Mouse (Mus musculus) cerebellum, postnatal 25 days (tissue): ENCODE data around the gene Lmcd1.
"Not testable (repeated sequence)": the region's sequence is repeated elsewhere in the genome, so short reads cannot be mapped to it uniquely, and the experiment has no call there.

Experiments used
- DNase-seq, 2 experiments: peaks; one replicate each; pipeline ENCODE4 v3.0.0; 2021; ENCODE audit warnings: mixed read lengths in 2 of 2

Lmcd1 gene

DNA sequence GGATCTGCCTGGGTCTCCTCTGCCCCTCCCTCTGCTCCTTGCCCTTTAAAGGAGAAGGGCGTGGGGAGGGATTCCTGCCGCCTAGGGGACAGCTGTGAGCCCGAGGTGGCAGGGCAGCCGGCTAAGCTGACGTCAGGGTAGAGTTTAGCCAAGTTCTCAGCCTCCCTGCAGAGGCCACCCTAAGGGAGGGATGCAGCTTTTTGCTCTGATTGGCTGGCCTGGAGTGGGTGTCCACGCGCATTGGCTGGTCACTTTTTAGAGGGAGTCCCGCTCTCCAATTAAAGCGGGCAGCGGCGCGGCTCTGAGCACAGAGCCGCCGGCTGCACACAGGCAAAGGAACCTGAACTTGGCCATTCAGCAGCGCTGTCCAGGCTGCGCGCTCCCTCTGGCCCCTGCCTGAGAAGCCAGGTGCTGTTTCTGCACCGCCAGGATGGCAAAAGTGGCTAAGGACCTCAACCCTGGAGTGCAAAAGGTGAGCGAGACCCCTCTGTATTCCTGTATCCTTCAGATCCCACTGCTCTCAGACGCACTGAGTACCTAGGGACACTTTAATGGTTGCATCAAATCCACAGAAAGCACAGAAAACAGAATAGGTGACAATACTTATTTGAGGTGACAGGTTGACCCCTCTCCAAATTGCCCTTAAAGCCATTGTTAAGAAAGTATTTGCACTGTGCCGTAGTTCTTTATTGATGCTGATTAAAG lies at the start of gene Lmcd1:
Lmcd1 (plus strand) TSS at position 258 of the 705 bp plus-strand sequence.
- peak; percentile 67 to 77 for DNase-seq

DNA sequence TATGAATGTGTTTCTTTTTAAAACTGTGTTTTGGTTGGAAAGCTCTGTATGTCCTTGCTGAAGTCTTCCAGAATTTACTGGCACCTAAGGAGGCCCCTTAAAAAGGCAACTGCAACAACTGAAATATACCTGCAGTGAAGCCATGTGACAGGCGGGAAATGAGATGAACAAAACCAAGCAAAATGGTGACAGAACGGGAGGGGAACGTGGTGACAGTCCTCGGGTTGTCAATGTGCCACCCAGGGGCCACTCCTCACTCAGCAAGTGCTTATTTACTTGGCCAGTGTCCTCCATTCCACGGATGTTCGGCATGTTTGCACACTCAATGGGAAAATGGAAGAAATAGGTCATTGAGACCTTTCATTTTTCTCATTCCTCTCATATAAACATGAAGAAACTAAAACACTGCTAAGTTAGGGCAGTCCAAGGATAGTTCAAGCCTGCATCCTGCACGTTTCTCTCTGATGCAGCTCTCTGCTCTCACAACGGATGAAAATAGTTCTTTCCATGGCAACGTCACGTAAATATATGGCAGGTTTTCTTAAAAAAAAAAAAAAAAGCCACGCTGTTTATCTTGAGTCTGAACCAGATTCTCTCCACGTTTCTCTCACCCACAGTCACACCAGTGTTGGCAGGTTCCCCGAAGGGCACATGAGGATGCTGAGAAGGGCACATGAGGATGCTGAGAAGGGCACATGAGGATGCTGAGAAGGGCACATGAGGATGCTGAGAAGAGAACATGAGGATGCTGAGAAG lies 49.5 kb upstream of the Lmcd1 start:
- DNase-seq = no peak

DNA sequence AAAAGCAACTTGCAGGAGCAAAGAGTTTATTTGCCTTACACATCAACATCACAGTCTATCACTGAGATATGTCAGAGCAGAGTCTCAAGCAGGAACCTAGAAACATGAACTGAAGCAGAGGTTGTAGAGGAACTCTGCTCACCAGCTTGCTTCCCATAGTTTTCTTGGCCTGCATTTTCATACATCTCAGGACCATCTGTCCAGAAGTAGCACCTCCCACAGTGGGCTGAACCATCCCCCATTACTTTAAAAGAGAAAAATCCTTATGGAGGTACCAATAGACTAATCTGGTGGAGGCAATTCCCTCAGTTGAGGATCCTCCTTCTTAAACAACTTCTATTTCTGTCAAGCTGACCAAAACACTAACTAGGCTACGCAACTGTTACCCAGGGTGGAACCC lies 36.8 kb upstream of the Lmcd1 start:
- DNase-seq = no peak

DNA sequence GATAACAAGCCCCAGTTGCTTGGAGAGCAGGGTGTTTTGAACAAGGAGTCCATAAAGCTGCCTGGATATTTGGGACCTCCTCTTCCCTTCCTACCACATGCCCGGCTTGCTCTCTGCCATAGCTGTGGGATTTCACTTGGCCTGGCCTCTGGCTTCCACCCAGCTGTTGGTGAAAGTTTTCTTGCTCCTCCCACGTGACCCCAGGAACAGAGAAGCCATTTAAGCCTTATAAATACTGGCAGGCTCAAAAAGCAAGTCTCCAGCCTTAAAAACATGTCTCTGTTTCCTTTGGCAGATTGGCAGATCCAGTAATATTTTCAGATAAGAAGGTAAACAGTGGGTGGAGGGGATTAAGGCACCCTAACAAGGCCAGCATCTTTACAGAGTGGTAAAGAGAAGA lies 31.3 kb upstream of the Lmcd1 start:
- DNase-seq = peak in 1 of 2 experiments; percentile 4

DNA sequence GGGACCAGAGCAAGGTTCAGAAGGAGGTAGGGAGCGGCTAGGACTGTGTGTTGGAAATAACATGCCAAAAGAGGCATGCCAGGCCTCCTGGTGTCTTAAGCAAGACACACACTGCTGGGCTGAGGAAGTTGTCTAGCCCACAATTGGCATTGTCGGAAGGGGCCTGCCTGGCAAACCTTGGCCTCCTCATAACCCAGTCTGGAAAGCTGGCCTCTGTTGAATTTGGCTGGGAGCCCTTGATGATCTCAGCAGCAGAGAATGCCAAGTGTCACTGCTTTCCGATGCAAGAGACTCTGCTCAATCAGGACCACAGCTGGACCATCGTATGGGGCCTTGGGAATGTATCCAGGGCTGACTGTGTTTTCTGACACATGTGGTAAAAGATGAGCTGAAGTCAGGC lies 27.9 kb upstream of the Lmcd1 start:
- DNase-seq = peak; percentile 39 to 48

DNA sequence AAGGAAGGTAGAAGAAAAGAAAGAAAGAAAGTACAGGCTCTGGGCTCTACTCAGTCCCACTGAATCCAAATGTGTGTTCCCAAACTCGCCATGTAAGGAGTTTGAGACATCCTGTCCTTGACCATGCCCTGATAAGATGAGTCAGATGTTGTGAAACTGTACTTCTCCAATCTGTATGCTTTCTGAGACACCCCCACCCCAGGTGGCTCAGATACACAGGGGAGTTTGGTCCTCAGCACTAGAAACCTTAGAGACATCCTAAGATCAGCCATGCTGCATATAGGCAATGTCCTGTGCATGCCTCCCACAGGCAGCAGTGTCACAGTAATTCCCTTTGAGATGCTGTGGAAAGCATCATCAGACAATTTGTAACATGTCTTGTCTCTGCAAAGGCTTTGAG lies 26.9 kb upstream of the Lmcd1 start:
- DNase-seq = no peak

DNA sequence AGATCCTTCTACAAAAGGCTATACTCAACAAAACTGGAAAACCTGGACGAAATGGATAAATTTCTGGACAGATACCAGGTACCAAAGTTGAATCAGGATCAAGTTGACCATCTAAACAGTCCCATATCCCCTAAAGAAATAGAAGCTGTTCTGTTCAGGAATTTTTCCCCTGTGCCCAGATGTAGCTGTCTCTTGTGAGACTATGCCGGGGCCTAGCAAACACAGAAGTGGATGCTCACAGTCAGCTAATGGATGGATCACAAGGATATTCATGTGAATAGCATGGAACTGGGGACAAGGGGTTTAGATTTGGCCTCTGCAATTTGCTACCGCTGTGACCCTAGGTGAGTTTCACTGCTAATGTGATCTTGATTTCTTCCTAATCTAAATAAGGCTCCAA lies 19.6 kb upstream of the Lmcd1 start:
- not testable (repeated sequence) for DNase-seq

DNA sequence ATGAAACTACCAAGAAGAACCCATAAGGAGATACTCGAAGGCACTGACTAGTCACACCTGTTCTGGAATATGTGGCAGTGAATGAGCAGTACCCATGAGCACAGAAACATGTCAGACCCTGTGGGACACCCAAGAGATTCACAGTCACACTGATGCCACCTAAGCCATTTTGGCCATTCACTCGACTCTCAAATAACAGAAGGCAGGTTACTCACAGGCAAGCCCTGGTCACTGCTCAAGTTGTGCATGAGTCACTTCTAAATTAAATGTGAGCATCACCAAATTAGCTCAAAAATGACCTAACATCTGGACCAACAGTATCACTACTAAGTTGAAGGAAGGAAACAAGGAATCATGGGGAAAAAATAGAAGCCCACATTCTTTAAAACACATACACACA lies 18.6 kb upstream of the Lmcd1 start:
- no peak for DNase-seq

DNA sequence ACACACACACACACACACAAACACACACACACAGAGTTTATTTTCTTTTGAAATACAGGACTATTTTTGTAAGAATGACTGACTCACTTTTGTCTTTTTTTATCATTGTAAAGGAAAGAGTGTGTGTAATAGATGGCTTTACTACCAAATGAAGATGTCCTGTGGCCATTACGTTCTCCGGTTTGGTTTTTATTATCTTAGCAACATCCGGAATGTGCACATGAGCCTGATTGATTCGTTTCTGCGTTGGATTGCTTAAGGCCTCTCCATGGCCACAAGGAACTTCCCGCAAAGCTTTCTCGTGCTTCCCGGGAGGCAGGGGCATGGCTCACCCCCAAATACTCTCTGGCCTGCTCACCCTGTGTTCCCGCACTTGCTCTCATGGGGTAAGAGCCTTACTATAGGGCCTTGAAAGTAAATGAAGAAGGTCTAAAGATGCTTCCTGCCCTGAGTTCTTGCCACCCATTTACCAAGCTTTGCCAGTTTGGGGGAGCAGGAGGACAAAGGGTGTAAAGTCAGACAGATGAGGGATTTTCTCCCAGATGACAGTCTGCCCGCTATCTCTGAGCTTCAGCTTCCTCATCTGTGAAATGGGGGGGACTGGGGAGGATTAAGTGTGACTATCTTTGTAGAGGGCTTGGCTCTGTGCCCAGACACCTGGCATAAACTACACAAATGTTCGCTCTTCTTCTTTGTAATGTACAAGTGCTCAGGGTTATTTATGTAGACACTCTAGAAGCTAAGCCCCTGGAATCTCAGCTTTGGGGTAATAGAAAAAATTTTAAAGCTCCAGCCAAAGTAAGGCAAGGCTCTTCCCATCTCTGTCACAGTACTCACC lies 18.0 kb upstream of the Lmcd1 start:
- DNase-seq = peak in 1 of 2 experiments; percentile 7

DNA sequence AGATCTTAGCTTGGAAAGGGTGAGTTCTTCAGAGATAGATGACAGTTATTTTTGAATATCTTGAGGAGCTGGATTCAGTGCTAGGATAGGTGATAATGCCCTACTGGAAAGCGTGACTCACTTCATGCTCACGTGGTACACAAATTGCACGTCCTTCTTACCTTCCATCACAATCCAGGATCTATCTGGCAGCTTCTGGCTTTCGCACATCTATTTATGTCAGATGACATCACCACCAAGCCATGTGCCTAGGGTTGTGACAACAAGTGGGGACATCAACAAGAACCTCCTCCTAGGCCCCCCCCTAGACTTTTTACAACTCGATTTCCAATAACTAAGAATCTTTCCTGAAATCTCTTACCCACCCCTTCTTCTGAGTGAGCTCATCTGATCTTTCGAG lies 17.0 kb upstream of the Lmcd1 start:
- no peak for DNase-seq

DNA sequence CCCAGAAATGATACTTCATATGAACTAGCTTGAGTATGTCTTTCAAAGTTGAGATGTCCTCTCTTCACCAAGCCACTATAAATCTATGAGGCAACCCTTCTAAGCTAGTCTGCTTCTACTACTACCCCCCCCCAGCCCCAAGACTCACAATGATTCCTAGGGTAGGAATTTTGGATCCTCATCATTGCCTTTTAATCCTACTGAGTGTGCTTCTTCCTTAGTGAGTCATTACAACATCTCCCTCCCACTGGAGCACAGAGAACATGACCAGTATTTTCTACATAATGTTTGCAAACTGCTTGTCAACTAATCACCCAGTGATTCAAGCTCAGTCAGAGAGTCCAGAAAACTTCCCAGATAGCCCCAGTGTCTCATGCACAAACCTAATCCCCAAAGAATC lies 12.5 kb upstream of the Lmcd1 start:
- no peak for DNase-seq

DNA sequence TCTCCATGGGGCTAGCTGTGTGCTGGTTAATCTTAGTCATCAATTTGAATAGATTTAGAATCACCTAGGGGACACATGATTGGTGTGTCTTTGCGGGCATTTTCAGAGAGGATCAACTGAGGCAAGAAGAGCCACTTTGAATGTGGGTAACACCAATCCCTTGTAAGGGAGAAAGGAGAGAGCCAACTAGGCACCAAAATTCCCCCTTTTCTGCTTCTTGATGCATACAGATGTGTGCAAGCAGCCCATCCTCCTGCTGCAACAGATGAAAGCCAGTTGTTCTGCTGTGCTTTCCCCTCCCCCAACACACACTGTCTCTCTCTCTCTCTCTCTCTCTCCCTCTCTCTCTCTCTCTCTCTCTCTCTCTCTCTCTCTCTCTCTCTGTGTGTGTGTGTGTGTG lies 9.2 kb upstream of the Lmcd1 start:
- no peak for DNase-seq

DNA sequence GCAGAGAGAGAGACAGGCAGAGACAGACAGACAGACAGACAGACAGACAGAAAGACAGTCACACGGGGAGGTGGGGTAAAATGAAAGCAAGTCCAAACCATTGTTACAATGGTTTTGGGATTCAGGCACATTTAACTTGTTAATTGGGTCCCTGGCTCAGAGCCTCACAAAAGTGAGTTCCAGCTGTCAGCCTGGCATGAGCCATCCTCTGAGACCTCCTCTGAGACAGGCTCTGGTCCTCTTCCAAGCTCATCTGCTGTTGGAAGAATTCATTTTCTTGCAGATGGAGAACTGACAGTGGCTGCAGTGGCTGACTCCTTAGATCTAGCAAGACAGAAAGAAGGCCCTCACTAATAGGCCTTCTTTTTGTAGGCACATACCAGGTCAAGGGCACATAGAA lies 6.9 kb upstream of the Lmcd1 start:
- DNase-seq = peak in 1 of 2 experiments; percentile 20

DNA sequence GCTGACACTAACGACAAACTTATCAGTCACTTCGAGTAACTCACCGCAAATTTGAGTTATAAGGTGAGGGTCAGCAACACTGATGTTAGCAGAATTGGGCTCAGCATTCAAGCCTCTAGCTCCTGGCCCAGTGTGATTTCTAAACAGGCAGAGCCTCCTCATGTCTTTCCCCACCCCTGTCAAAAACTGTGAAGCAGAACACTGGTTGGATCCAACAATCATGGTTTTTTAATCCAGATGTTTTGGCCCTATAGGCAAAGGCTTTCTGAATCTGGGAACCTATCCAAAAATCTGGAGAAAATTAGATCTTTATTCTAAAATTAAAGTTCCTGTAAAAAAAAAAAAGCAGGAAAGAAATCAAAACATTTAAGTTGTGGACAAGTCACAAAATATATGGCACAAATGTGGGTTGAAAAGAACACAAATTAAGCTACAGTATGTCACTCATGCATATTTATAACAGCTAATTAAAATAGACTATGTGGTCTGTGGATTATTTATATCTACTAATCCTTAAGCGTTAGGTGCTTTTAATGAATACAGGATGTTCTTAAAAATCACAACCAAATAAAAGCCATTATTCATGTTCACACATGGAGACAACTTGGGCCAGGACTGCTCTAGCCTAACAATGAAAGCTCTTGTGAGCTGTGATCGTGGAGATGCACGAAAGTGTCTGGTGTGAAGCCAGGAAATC lies 5.7 kb upstream of the Lmcd1 start:
- no peak for DNase-seq

DNA sequence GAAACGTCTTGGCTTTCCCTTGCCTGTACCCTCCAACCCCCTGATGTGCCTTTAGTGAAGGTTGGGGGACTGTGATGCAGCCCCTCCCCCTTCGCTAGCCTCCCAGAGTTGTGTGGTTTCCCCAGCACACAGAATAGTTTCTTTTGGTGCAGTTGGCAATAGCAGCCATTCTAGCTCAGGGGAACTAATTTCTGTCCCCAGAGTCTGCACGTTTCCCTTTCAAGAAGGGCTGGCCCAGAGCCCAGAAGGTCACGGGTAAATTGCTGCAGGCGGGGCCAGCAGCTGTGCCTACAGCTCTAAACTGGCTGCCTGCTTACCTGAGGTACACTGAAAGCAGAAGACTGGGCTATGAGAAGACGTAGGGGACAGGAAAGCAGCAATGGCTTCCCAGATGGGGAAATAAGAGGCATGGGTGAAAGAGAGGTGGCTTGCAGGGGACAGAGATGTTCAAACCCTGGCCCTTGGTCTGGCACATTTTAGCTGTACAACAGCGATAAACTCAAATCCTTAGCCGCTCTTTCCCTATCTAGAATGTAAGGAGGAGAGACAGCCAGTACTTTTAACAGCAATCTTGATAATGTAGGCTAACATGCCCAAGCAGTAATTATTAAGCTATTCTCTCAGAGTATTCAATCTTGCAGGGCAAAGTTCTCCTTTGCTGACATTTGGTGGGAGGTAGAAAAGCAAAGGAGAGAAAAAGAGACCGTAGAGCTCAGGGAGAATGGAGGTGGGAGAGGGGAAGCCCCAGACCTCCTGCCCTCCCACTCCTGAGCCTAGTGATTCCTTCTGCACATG lies 900 bp downstream of the Lmcd1 start:
- peak; percentile 5 to 42 for DNase-seq

DNA sequence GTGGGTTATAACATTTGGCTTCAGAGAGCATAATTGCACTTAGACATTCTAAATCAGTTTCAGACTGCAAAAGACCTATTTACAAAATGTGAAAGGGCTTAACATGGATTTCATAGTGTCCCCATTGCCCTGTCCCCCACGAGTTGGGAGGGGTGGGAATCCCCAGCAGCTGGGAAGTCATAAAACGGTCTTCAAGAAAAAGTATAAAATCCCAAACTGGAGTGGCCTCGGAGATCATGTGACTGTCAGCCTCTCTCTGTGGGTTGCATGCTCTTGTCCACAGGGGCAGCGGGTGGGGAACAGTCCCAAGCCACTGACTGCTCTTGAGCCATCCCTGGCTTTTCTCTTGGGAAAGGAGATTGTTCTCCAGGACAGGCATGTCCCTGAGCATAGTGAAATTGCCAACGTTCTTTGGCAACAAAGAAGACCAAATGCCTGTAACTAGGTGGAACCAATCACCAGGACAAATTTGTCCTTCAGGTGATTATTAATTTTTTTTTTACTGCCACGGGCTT lies 2.2 kb downstream of the Lmcd1 start:
- DNase-seq = no peak

DNA sequence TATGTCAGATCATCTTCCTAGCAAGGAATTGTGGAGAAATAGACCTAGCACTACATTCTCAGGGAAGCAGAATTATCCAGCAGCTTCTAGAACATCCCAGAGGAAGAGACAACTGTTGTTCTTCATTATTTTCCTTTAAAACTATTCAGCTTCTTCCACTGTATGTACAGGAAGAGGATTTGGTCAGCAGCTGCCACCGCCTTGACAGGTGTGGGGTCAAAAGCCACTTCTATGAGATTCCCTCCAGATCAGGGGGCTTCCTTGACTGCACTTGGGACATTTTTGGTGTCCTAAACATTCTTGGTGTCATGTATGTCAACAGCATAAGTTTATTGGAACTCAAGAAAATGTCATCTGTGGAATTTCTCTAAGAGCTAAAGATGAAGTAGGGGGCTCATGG lies 5.2 kb downstream of the Lmcd1 start:
- DNase-seq = no peak

DNA sequence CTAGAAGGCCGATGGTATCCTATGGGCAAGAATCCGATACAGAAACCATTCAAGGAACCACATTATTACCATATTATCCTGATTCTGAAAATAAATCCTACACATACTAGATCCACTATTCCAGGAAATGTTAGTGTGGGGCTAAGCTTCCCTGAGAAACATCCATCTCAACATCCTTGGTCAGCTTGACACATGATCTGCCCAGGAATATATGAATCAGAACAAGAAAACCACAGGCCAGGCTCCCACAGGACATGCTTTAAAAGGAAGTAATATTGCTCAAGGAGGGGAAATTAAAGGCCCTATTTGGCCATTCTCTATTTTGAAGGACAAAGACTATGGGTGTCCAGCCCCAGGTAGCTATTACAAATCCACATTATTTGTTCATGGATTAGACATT lies 6.6 kb downstream of the Lmcd1 start:
- DNase-seq = no peak

DNA sequence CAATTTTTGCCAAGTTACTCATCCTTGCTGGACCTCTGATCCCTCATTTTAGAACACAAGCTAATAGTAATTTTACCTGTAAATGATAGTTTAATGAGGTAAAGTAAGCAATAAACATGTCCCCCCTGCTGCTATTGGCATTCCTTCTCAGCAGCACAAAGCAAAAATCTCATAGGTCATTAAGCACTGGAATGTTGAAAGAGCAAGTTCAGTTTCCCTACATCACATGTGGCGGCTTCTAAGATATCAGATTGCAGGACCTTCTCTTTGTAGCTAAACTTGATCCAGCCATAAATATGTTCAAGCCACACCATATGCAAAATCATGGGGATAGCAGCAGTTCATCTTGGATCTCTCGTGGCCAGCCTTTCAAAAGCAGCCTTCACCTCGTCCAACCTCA lies 7.4 kb downstream of the Lmcd1 start:
- no peak for DNase-seq

DNA sequence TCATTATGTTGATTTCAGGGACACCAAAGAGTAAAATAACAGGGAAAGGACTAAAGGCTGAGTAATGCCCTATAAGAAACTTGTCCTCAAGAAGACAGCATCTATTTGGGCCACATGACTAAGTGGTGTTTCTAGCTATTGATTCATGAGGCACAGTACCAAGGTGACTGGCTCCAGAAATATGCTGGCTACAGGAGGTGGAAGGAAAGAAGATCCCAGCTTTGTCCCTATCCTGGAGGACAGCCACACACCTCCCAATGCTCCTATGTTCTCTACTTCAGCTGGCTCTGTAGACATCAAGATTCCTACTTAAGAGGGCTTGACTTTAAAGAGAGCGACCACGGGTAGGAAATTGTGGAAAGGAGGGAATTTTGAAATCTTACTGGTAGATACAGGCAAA lies 8.4 kb downstream of the Lmcd1 start:
- DNase-seq = no peak

DNA sequence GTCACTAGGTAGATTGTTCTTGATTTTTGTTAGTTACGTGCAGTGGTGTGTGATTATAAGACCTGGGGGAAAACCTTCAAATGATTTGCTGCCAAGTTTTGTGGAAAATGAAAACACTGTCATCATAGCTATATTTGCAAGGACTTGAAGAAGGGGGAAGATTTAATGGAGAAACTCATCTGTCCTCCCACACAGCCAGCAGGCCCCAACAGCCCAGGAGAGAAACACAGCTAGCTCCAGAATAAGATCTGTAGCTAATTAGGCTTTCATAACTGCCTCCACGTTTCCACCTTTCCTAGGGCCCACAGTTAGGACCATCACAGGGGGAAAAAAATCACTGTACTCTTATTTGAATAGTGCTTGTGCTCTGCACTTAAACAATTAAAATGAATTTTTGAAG lies 10.5 kb downstream of the Lmcd1 start:
- DNase-seq = no peak

DNA sequence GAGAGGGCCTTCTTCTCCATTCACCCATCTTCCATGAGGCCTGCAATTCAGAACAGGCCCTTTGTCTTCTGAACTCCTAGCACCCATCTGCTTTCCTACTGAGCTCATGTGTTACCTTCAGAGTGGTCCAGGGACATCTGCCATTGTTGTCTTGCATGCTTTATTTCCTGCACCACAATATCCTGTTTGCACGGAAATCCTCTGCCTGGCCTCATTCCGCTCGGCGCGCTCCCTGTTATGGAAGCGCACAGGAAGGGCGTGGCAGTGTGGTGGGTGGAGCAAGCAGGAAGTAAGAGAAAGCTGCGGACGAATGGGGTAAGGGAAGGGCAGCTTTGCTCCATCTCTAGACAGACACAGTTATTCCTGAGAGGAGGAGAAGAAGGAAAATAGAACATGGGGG lies 14.1 kb downstream of the Lmcd1 start:
- DNase-seq = no peak
